In the genomic region with DNA sequence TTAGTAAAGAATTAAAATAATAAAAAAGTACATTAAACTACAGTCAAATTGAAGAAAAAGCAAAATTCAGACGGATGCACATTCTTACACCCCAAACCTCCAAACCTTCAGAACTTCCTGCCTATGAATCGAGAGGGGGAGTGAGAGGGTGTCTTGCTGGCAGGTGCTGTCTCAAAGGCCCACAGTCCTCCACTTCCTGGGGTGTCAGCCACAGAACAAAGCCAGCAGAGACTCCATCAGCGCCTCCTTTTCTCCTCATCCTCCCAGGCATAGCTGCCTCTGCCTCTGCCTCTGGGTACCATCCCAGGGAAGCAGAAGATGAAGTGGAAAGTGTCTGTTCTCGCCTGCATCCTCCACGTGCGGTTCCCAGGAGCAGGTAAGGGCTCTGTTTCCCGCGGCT, we compare ENCODE assay signal across 14 mouse cellular contexts. TPM values are rescaled to one million over a fixed set of nuclear protein-coding genes. Genes with fewer than 3 reads are reported as not detected.
A peak's percentile ranks its signal among the peaks of the same experiment; 100 is the strongest.
DNase-seq lines count a peak whose midpoint lies in the region; TF ChIP-seq lines count a peak whose summit lies in the region.
"Had no signal": no experiment of that assay in that cellular context is flagged by ENCODE, and none has a peak within 500 bp of the region (broad histone marks: within the 10 kb centered on the region; RNA-seq: fewer than 3 reads in every experiment).

Cd247 (plus strand) TSS at position 171 of the 400 bp plus-strand sequence.

- H3K36me3 ChIP-seq in testis, adult 2 months (ENCODE audit: control insufficient read depth, insufficient read depth, low read length) = no peaks in the 10 kb centered on the region
- H3K36me3 ChIP-seq: embryonic facial prominence, embryonic 12.5 days; G1E had no signal

- TF ChIP-seq POLR2A in testis, adult 2 months (IDR thresholded peaks at IDR 0.05; ENCODE audit: control insufficient read depth, low read depth, low read length) = no peak
- TF ChIP-seq POLR2A in bone marrow, adult 2 months (IDR thresholded peaks at IDR 0.05; ENCODE audit: borderline replicate concordance, control insufficient read depth, low read depth, low read length) = no peak
- TF ChIP-seq POLR2A in olfactory bulb, adult 2 months (IDR thresholded peaks at IDR 0.05; ENCODE audit: insufficient read depth, low read depth, low read length) = no peak

- no peak for TF ChIP-seq CTCF in testis, adult 2 months (IDR thresholded peaks at IDR 0.05; ENCODE audit: control insufficient read depth, insufficient read depth, insufficient replicate concordance, low read depth, low read length)
- no peak for TF ChIP-seq CTCF in bone marrow, adult 2 months (IDR thresholded peaks at IDR 0.05; ENCODE audit: control insufficient read depth, insufficient read depth, low read length)
- no peak for TF ChIP-seq CTCF in olfactory bulb, adult 2 months (IDR thresholded peaks at IDR 0.05; ENCODE audit: insufficient read depth, low read depth, low read length)

- DNase-seq in testis, postnatal 10 days (ENCODE audit: low spot score) = no peak
- DNase-seq in layer of hippocampus, adult 11-12 months (ENCODE audit: low spot score) = no peak
- DNase-seq in left cerebral cortex, adult 18-20 months (ENCODE audit: low spot score in 2 of 2) = no peak
- no peak for DNase-seq in spleen, adult 12 weeks (ENCODE audit: low spot score)
- DNase-seq: adrenal gland, postnatal 25 days; cerebellum, postnatal 25 days; gastrocnemius, adult 2 months; kidney, postnatal 25 days; liver, postnatal 0 days had no signal

- no peak within 1 kb of the TSS for H3K4me3 ChIP-seq in testis, adult 2 months (ENCODE audit: control insufficient read depth, low read depth, low read length)
- H3K4me3 ChIP-seq in bone marrow, adult 2 months (replicated peaks; ENCODE audit: control insufficient read depth, low read depth, low read length) = peak within 1 kb of the TSS; percentile 31
- H3K4me3 ChIP-seq in olfactory bulb, adult 2 months (ENCODE audit: insufficient read depth, low read depth, low read length) = no peak within 1 kb of the TSS; the same call in 1 of the 2 replicates
- H3K4me3 ChIP-seq: embryonic facial prominence, embryonic 12.5 days; gastrocnemius, adult 2 months had no signal

- H3K27ac ChIP-seq in testis, adult 2 months (ENCODE audit: control insufficient read depth, insufficient read depth, low read depth, low read length) = no peak within 1 kb of the TSS
- peak within 1 kb of the TSS; percentile 29; the same call in 1 of the 2 replicates for H3K27ac ChIP-seq in bone marrow, adult 2 months (ENCODE audit: control insufficient read depth, insufficient read depth, low read depth, low read length, poor library complexity)
- H3K27ac ChIP-seq in olfactory bulb, adult 2 months (ENCODE audit: insufficient read depth, low read depth, low read length) = no peak within 1 kb of the TSS
- H3K27ac ChIP-seq: embryonic facial prominence, embryonic 12.5 days; gastrocnemius, adult 2 months had no signal

- H3K27me3 ChIP-seq in testis, adult 2 months (ENCODE audit: control insufficient read depth, insufficient read depth, low read length) = no peaks in the 10 kb centered on the region

- H3K4me1 ChIP-seq in testis, adult 2 months (ENCODE audit: control insufficient read depth, insufficient read depth, low read length) = no peaks in the 10 kb centered on the region; the same call in 1 of the 2 replicates
- no peaks in the 10 kb centered on the region; the same call in 1 of the 2 replicates for H3K4me1 ChIP-seq in bone marrow, adult 2 months (ENCODE audit: control insufficient read depth, insufficient read depth, low read length)
- H3K4me1 ChIP-seq in olfactory bulb, adult 2 months (ENCODE audit: control insufficient read depth, insufficient read depth, low read length) = no peaks in the 10 kb centered on the region

- 69% methylated on average over 8 of the region's 8 CpGs for WGBS in bone marrow, adult 2 months
- 90% methylated on average over 8 of the region's 8 CpGs for WGBS in olfactory bulb, adult 2 months

RNA-seq across cellular contexts. Expression of gene Cd247, which starts in this region (rescaled TPM):
- 16.6 and 17.2 TPM in 2 replicates for polyA plus RNA-seq in testis, adult 2 months (2012; rRNA removed)
- polyA plus RNA-seq in bone marrow, adult 2 months (2011; ENCODE audit: insufficient read depth, insufficient read length, low replicate concordance, missing spikeins) = 3.3 and 4.9 TPM in 2 replicates
- polyA plus RNA-seq in olfactory bulb, adult 2 months (2012; ENCODE audit: insufficient read depth, insufficient read length, low replicate concordance, missing spikeins) = 189 TPM in 1 of 2 replicates, not detected in the other
- not detected for total RNA-seq in left cerebral cortex, adult 18-20 months (2021)

Comparison
In these comparisons a context has a peak if more than half of its experiments do, and no peak if none do; other contexts are left out.
1. RNA of gene Cd247 (polyA plus RNA-seq): 189 TPM in olfactory bulb, adult 2 months; 16.6 to 17.2 TPM in testis, adult 2 months and 3.3 to 4.9 TPM in bone marrow, adult 2 months; every median in the first group is over 10 times any median in the second.